Mouse (Mus musculus) bone marrow, adult 2 months (tissue): ENCODE data around the gene Prr5l.

Experiments
- CTCF ChIP-seq: fragments of 200-500 bp; IDR thresholded peaks from 2 replicates; pipeline ENCODE4 v1.5.1; 2011; ENCODE audit warnings: low read length, control low read depth; ENCODE audit not compliant: control insufficient read depth, insufficient read depth
- POLR2A ChIP-seq: fragments of 200-500 bp; IDR thresholded peaks from 2 replicates; pipeline ENCODE4 v1.6.1; 2011; ENCODE audit warnings: low read depth, mild to moderate bottlenecking, control low read depth, low read length, borderline replicate concordance; ENCODE audit not compliant: control insufficient read depth

DNA sequence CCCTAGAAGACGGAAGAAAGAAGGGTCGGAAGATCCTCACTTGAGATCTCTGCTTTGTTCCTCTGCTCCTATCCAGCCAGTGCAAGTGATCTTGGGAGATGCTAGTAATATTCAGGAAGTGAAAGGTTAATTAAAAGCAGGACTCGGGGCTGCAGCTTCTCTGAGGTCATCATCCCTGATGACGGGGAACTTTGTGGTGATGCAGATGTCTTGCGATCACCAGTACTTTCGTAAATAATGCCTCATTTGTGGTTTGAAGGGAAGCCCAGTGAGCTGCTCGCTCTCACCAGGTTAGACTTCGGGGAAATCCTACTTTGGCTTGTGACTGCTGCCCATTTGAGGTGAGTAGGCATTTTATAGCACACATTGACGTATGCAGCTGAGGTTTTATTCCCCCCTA, 26.7 kb downstream of the Prr5l start:
- TF ChIP-seq POLR2A (no peak), CTCF (no peak)
